Mouse (Mus musculus) spleen, postnatal 36 days (tissue): ENCODE data around the gene Atp4b.
"Not testable (repeated sequence)": the region's sequence is repeated elsewhere in the genome, so short reads cannot be mapped to it uniquely, and the experiment has no call there.

Experiments
- DNase-seq, 2 experiments: peaks; one replicate each; pipeline ENCODE4 v3.0.0; 2022; ENCODE audit warnings: low spot score in 2 of 2, mixed read lengths in 1 of 2

Gene Atp4b

DNA sequence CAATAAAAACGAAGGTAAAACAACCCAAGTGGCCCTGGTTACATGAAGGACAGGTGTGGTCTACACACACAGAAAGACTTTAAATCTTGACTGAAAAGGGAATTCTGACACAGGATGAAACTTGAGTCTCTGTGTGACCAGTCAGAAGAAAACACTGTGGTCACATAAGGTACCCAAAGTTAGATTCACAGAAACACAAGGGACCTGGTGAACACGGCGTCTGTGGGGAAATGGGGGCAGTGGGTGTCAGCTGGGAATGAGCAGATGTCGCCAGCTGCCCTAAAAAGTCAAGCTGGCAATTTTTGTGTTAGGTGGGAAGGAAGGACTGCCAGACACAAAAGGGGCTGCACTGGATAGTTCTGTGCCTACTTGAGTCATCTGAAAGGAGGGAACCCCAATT, 13.6 kb downstream of the Atp4b start:
- DNase-seq: no peak

- no peak for DNase-seq
Measured at GRCm38 (mm10) chr8:13382536-13382935, 14.1 kb downstream of the Atp4b start.

GRCm38 (mm10) chr8:13381630-13382029, 15.0 kb downstream of the Atp4b start:
- DNase-seq: no peak

- DNase-seq: no peak
Measured at GRCm38 (mm10) chr8:13373151-13373662, 23.4 kb downstream of the Atp4b start.

DNA sequence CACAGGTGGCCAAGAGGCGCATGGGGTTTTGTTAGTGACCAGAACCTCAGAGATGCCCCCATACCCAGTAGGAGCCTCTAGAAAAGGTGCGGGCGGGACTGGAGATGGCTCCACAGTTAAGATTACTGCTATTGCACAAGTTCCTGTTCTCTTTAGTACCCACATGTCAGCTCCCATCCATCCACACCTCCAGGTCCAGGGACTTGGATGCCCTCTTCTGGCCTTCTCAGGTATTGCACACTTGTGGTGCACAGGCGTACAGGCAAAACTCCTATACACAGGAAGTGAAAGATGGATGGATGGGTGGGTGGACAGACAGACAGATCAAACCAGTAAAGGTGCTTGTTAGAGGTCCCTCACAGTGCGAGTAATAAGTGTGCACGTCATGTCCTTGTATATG, 34.8 kb downstream of the Atp4b start:
- DNase-seq: no peak

GRCm38 (mm10) chr8:13360213-13360612, 36.4 kb downstream of the Atp4b start:
- no peak for DNase-seq

GRCm38 (mm10) chr8:13356681-13357080, 39.9 kb downstream of the Atp4b start:
- DNase-seq: no peak

DNA sequence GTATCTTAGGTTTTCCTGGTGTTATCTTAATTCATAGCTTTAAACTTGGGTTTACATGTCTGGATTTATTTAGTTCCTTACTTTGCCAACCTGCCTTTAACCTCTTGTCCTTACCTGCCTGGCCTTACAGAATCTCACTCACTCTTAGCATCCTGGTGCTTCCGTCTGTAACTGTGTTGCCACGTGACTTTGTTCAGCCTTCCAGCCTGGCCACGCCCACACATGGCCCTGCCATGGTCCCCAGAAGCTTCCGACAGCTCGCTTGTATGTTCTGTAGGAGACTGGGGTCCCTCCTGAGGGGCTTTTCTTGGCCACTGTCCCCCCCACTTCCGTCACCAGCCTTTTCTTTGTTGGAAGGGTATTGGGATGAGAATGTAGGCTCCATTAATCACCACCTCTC, 40.4 kb downstream of the Atp4b start:
- DNase-seq: no peak

- no peak for DNase-seq
Measured at GRCm38 (mm10) chr8:13353883-13354282, 42.7 kb downstream of the Atp4b start.

DNA sequence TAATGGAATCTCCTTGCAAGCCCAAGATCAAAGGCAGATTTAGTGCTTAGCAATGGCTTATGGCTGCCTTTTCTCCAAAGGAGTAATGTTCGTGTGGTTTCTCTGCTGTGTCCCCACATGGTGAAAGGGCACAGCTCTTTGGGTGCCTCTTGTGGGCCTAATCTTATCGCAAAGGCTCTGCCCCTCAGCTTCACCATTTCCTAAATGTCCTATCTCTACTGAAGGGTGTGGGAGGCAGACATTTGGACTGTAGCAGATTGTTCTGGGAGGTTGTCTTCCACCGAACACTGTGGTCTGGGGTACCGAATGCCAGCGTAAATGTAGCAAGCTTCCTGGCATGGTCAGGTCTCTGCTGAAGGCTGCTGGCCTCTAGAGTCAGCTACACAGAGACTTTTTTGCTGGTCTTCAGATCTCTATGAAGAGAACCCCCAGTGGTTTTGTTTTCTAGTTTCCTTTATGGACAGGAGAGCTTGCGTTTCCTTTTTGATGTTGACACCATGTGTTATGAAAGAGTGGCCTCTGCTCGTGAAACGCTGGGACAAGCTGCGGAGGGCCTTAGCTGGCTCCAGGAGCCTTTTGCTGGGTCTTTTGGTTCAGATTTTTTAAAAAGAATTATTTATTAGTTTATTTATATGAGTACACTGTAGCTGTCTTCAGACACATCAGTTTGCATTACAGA, 43.3 kb downstream of the Atp4b start:
- DNase-seq: no peak

- DNase-seq: no peak
Measured at GRCm38 (mm10) chr8:13352601-13353000, 44.0 kb downstream of the Atp4b start.

DNA sequence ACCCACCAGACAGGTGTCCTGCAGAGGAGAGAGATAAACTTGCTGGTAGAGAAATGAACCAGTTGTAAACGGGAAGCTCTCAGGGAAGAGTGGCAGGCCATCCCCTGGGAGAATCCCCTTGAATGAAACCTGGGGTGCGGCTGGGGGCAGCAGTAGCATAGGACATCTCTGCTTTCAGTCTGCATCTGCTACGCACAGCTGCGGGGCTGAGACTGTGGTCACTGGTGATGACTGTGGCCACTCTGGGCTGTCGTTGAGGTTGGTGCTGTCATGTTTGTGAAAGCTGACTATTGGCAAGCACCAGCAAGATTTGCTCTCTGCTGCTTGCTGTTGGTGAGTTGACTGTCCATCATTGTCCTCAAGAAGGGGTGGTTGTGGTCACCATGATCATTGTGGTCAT, 45.0 kb downstream of the Atp4b start:
- DNase-seq: no peak

- no peak for DNase-seq
Measured at GRCm38 (mm10) chr8:13350052-13350451, 46.6 kb downstream of the Atp4b start.

DNA sequence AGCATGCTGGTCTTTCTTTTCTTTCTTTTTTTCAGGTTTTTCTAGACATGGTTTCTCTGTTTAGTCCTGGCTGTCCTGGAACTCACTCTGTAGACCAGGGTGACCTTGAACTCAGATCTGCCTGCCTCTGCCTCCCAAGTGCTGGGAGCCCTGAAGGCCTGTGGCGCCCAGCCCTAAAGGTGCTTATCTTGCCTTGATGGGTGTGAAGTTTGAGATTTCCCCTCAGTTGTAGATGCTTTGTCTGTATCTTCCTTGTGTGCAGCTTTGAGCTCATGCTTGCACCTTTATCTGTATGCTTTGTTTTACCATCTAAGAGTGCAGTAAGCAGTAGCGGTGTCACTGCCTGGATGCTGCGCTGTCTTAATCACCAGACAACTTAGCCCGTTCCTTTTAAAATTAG, 53.5 kb downstream of the Atp4b start:
- no peak for DNase-seq

GRCm38 (mm10) chr8:13342340-13342739, 54.3 kb downstream of the Atp4b start:
- no peak for DNase-seq

- no peak for DNase-seq
Measured at GRCm38 (mm10) chr8:13340650-13341049, 56.0 kb downstream of the Atp4b start.

DNA sequence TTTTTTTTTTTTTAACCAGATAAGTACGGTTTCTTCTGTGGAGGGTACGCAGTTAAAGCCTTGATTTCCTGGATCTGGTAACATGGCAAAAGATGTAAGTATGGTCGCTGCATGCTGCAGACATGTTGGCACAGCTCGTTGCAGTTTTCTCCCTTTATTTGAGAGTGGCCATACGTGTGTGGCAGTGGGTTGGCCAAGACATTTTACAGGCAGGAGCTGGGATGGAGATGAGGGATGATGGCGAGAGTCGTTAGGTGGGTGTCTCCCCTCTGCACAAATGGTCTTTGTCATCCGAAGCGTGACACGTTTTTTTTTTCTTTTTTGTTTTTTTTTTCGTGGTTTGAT, 57.0 kb downstream of the Atp4b start:
- DNase-seq: no peak

GRCm38 (mm10) chr8:13338901-13339645, 57.6 kb downstream of the Atp4b start:
- no peak for DNase-seq

DNA sequence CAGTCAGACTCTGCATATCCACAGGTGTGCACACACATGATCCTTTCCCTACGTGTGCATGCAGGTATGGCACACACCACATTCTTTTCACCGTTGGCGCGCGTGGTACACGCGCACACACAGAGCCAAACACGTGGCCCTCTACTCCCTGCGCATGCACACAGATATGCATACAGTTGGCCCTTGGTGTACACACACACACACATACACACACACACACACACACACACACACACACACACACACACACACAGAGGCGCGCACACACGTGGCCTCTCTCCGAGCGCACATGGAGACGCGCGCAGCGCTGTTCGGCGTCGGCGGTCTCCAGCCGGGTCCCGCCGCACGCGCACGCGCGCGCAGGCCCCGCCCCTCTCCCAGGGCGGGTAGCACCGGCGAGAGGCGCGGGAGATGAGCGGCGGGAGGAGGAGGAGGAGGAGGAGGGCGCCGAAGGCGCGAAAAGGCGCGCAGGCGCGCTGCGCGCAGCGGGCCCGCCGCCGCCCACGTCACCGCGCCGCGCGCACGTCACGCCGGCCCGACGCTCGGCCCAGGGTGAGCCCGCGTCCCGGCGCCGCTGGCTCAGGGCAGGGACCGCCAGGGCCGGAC, 58.3 kb downstream of the Atp4b start, which contains the start of gene Tfdp1:
Gene Tfdp1, plus strand, starts transcription at position 497 of the 606 bp plus-strand sequence.
- peak; percentile 75 to 79 for DNase-seq

- DNase-seq: no peak
Measured at GRCm38 (mm10) chr8:13337678-13338077, 58.9 kb downstream of the Atp4b start.

- not testable (repeated sequence) for DNase-seq
Measured at GRCm38 (mm10) chr8:13337245-13337644, 59.4 kb downstream of the Atp4b start.
